ENCODE assay signal across 33 mouse cellular contexts in the genomic region with DNA sequence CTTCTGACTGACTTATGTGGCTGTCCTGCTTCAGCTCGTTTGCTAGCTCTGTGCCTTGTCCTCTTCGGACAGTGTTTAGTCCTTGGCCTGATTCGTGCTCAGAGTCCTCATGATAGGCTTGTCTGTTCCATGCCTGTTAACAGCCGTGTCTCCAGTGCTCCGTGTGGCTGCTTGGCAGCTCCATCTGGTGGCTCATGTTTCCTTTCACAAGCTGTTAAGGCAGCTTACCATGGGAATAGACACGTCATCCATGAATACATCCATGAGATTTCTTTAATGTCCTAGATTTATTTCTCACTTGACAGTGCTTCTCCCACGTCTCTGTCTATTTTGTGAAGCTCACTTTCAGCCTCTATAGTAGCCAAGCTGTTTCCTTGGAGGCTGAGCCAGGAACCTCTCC. TPM values are rescaled to one million over a fixed set of nuclear protein-coding genes. Genes with fewer than 3 reads are reported as not detected.
DNase-seq lines count a peak whose midpoint lies in the region; ATAC-seq and TF ChIP-seq lines count a peak whose summit lies in the region.
"Had no signal": no experiment of that assay in that cellular context is flagged by ENCODE, and none has a peak within 500 bp of the region (broad histone marks: within the 10 kb centered on the region; RNA-seq: fewer than 3 reads in every experiment).

No protein-coding gene starts in this region.

- H3K9me3 ChIP-seq in intestine, postnatal 0 days (ENCODE audit: control insufficient read depth): no peaks in the 10 kb centered on the region
- no peaks in the 10 kb centered on the region for H3K9me3 ChIP-seq in intestine, embryonic 16.5 days (ENCODE audit: control insufficient read depth, low read length)
- H3K9me3 ChIP-seq: embryonic facial prominence, embryonic 12.5 days; hindbrain, embryonic 13.5 days; liver, embryonic 13.5 days; megakaryocyte, embryonic 14.5 days; midbrain, embryonic 13.5 days; neural tube, embryonic 13.5 days had no signal

- H3K4me3 ChIP-seq in intestine, postnatal 0 days (ENCODE audit: low read depth, low read length): no peak overlapping the region
- no peak overlapping the region for H3K4me3 ChIP-seq in intestine, embryonic 16.5 days (ENCODE audit: low read length)
- H3K4me3 ChIP-seq: embryonic facial prominence, embryonic 12.5 days; gastrocnemius, adult 2 months; hindbrain, embryonic 13.5 days; liver, embryonic 13.5 days; megakaryocyte, embryonic 14.5 days; midbrain, embryonic 13.5 days; neural tube, embryonic 13.5 days had no signal

- intact Hi-C loops in left cerebral cortex, postnatal 14 days (cut with DNase I): no loop called here
- intact Hi-C loops in left cerebral cortex, postnatal 36 days (cut with DNase I): no loop called here

- TF ChIP-seq CTCF in intestine, postnatal 0 days (IDR thresholded peaks at IDR 0.05; ENCODE audit: low read depth): peak; percentile 48

- peaks cover 71% of the 10 kb centered on the region for H3K36me3 ChIP-seq in intestine, postnatal 0 days (ENCODE audit: control insufficient read depth, insufficient read depth)
- peaks cover 22% of the 10 kb centered on the region for H3K36me3 ChIP-seq in intestine, embryonic 16.5 days (ENCODE audit: control insufficient read depth, insufficient read depth, low read length)

- no peaks in the 10 kb centered on the region for H3K4me1 ChIP-seq in intestine, postnatal 0 days (replicated peaks; ENCODE audit: control insufficient read depth, insufficient read depth, low read length)
- H3K4me1 ChIP-seq in intestine, embryonic 16.5 days (ENCODE audit: control insufficient read depth, insufficient read depth, low read length): no peaks in the 10 kb centered on the region
- H3K4me1 ChIP-seq: embryonic facial prominence, embryonic 12.5 days; hindbrain, embryonic 13.5 days; liver, embryonic 13.5 days; megakaryocyte, embryonic 14.5 days; midbrain, embryonic 13.5 days; neural tube, embryonic 13.5 days had no signal

- no peak overlapping the region for H3K9ac ChIP-seq in intestine, postnatal 0 days (ENCODE audit: low read depth, low read length)
- H3K9ac ChIP-seq in intestine, embryonic 16.5 days (ENCODE audit: low read depth, low read length): no peak overlapping the region
- H3K9ac ChIP-seq: embryonic facial prominence, embryonic 12.5 days; hindbrain, embryonic 13.5 days; liver, embryonic 13.5 days; midbrain, embryonic 13.5 days; neural tube, embryonic 13.5 days had no signal

- no peak overlapping the region for H3K27ac ChIP-seq in intestine, postnatal 0 days (ENCODE audit: low read depth, low read length)
- no peak overlapping the region for H3K27ac ChIP-seq in intestine, embryonic 16.5 days (ENCODE audit: low read length)
- H3K27ac ChIP-seq: embryonic facial prominence, embryonic 12.5 days; gastrocnemius, adult 2 months; hindbrain, embryonic 13.5 days; liver, embryonic 13.5 days; midbrain, embryonic 13.5 days; neural tube, embryonic 13.5 days had no signal

- H3K4me2 ChIP-seq in intestine, postnatal 0 days (replicated peaks; ENCODE audit: low read depth): no peak overlapping the region
- H3K4me2 ChIP-seq in intestine, embryonic 16.5 days (ENCODE audit: low read depth, low read length): no peak overlapping the region
- H3K4me2 ChIP-seq: embryonic facial prominence, embryonic 12.5 days; hindbrain, embryonic 13.5 days; liver, embryonic 13.5 days; midbrain, embryonic 13.5 days; neural tube, embryonic 13.5 days had no signal

- ATAC-seq in intestine, postnatal 0 days: no peak
- ATAC-seq in intestine, embryonic 16.5 days: no peak
- ATAC-seq: inflammation-experienced regulatory T-cells, adult 6 months; midbrain, embryonic 13.5 days had no signal

- no peaks in the 10 kb centered on the region for H3K27me3 ChIP-seq in intestine, postnatal 0 days (replicated peaks; ENCODE audit: control insufficient read depth, insufficient read depth, low read length)
- H3K27me3 ChIP-seq in intestine, embryonic 16.5 days (replicated peaks; ENCODE audit: control insufficient read depth, insufficient read depth, low read length): no peaks in the 10 kb centered on the region
- H3K27me3 ChIP-seq: embryonic facial prominence, embryonic 12.5 days; hindbrain, embryonic 13.5 days; liver, embryonic 13.5 days; megakaryocyte, embryonic 14.5 days; midbrain, embryonic 13.5 days; neural tube, embryonic 13.5 days had no signal

- DNase-seq in left cerebral cortex, postnatal 14 days (ENCODE audit: low spot score in 2 of 2): peak; percentile 19 to 65
- no peak for DNase-seq in left cerebral cortex, postnatal 36 days (ENCODE audit: low spot score in 2 of 2)
- DNase-seq in testis, postnatal 10 days (ENCODE audit: low spot score): peak; percentile 15
- no peak for DNase-seq in testis, postnatal 14 days (ENCODE audit: low spot score)
- no peak for DNase-seq in spleen, adult 12 weeks (ENCODE audit: low spot score)
- DNase-seq: adrenal gland, adult 2 months; cerebellum, adult 18-20 months; cerebellum, postnatal 14 days; gastrocnemius, adult 2 months; kidney, adult 8-10 months; kidney, postnatal 10 days; liver, embryonic 13.5 days; lung, adult 2 months; spleen, adult 18-20 months; thymus, postnatal 25 days had no signal

- 83% methylated on average over 7 of the region's 7 CpGs for WGBS in intestine, postnatal 0 days
- 86% methylated on average over 7 of the region's 7 CpGs for WGBS in intestine, embryonic 16.5 days

RNA-seq across cellular contexts. Expression of a gene that starts 10.0 kb away (rescaled TPM):
- 203 and 213 TPM in 2 replicates for polyA plus RNA-seq in intestine, postnatal 0 days (2015; fragmentation: Nextera tagmentation; extraction: Ambion mirVana)
- 220 and 233 TPM in 2 replicates for polyA plus RNA-seq in intestine, embryonic 16.5 days (2015; fragmentation: Nextera tagmentation; extraction: Ambion mirVana)
- total RNA-seq in left cerebral cortex, postnatal 14 days (2021): 10 to 100 TPM; 79.0 to 83.9 TPM
- total RNA-seq in left cerebral cortex, postnatal 36 days (2021): 100 to 1,000 TPM in 1 of 2 experiments, 10 to 100 TPM in 1; 98.5 to 101 TPM

RNA-seq across cellular contexts. Expression of a gene that starts 16.9 kb away (rescaled TPM):
- polyA plus RNA-seq in intestine, postnatal 0 days (2015; fragmentation: Nextera tagmentation; extraction: Ambion mirVana): 108 and 120 TPM in 2 replicates
- polyA plus RNA-seq in intestine, embryonic 16.5 days (2015; fragmentation: Nextera tagmentation; extraction: Ambion mirVana): 153 and 162 TPM in 2 replicates
- total RNA-seq in left cerebral cortex, postnatal 14 days (2021): 10 to 100 TPM; 40.0 to 41.9 TPM
- total RNA-seq in left cerebral cortex, postnatal 36 days (2021): 10 to 100 TPM; 50.4 to 53.7 TPM

RNA-seq across cellular contexts. Expression of a gene that starts 56.5 kb away (rescaled TPM):
- polyA plus RNA-seq in intestine, postnatal 0 days (2015; fragmentation: Nextera tagmentation; extraction: Ambion mirVana): not detected in 2 replicates
- not detected in 2 replicates for polyA plus RNA-seq in intestine, embryonic 16.5 days (2015; fragmentation: Nextera tagmentation; extraction: Ambion mirVana)
- under 1 TPM; 0.74 to 0.90 TPM for total RNA-seq in left cerebral cortex, postnatal 14 days (2021)
- 1 to 10 TPM in 1 of 2 experiments, under 1 TPM in 1; 0.91 to 1.2 TPM for total RNA-seq in left cerebral cortex, postnatal 36 days (2021)
- total RNA-seq: adrenal gland, adult 2 months; adrenal gland, postnatal 4 days; gastrocnemius, adult 2 months; gastrocnemius, postnatal 4 days; heart, adult 8-10 months; heart, postnatal 25 days; MEL had no signal
- polyA plus RNA-seq: adrenal gland, adult 2 months; C2C12; embryonic facial prominence, embryonic 12.5 days; forebrain, embryonic 11.5 days; heart, embryonic 14.5 days; inflammation-experienced regulatory T-cells, adult 6 months; limb, embryonic 14.5 days; liver, embryonic 13.5 days; lung, adult 2 months; midbrain, embryonic 13.5 days; testis, adult 2 months had no signal

Comparison
In these comparisons a context has a peak if more than half of its experiments do, and no peak if none do; other contexts are left out.
1. DNase-seq: peak in left cerebral cortex, postnatal 14 days (2 of 2) and testis, postnatal 10 days (single experiment); none in left cerebral cortex, postnatal 36 days (0 of 2), testis, postnatal 14 days (single experiment) and spleen, adult 12 weeks (single experiment).